Mouse (Mus musculus): Measurements from ENCODE around the gene Acad9. TPM values are rescaled to one million over a fixed set of nuclear protein-coding genes. Genes with fewer than 3 reads are reported as not detected.

The Acad9 gene
- 42.4 and 48.5 TPM in 2 replicates for total RNA-seq (2021)
- long read RNA-seq, experiment 1, transcript Acad9-201 (18 exons, 3,930 nt) = major isoform, 61 of 71 reads
- long read RNA-seq, experiment 1, partial matches to known transcripts = 0 of 71 reads
- long read RNA-seq, experiment 1, other reads (novel, unspliced or antisense) = 10 of 71 reads
- long read RNA-seq, experiment 2, transcript Acad9-201 (18 exons, 3,930 nt) = major isoform, 39 of 56 reads
- long read RNA-seq, experiment 2, partial matches to known transcripts = 4 of 56 reads
- long read RNA-seq, experiment 2, other reads (novel, unspliced or antisense) = 12 of 56 reads

GRCm38 (mm10) chr3:36065843-36066651 is at the start of gene Acad9:
Gene Acad9, plus strand, starts transcription at chr3:36065979.
- DNase-seq = peak; percentile 98

DNA sequence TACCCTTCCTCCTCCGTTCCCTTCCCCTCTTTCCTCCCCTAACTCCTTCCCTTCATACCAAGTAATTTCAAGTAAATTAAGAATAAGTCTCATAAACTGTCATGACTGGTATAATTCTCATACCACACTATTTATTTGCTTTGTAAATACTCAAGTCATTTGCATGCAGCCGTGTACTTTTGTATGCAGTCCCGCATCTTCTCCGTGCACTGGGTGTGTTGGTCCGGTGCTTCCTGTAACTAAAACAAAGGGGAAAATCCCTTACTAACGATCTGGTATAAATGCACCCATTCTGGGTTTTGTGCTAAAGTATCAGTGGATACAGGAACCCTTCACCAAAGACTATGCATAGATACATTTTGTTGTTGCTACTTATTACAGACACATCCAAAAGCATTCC is 40.0 kb upstream of the Acad9 start:
- DNase-seq = no peak

GRCm38 (mm10) chr3:36029993-36030392 is 35.8 kb upstream of the Acad9 start:
- no peak for DNase-seq

DNA sequence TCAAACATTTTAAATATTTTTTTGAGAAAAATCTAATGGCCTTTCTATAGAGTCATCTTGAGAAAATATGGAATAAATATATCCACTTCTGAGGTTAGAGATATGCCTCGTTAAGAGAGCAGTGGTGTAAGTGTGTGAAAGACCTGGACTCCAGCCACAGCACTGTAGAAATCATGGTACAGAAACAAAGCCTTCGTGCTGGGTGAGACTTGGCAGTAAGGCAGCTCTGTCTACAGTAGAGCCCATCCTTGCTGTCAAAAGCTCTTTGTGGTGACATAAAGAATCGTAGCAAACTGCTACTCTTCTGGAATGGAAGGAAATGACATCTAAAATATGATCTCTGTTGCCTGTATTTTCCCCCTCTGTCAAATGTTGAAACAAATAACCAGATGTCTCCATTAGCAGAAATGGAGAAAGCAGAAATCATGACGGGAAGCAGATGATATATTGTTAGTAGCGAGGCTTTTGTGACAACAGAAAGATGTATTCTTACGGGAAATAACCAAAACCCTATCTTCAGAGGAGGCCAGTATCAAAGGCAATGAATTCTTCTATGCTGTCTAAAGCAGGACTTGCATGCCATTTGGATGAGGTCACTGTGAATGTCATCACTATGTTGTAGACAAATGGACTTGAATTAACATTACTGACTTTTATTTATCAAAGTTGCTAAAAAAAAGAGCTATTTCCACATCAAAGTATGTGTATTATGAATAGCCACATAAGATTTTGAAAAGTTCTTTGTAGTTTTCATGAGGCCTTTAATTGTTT is 33.9 kb upstream of the Acad9 start:
- DNase-seq = no peak

GRCm38 (mm10) chr3:36044520-36044919 is 21.3 kb upstream of the Acad9 start:
- DNase-seq = no peak

GRCm38 (mm10) chr3:36045086-36045485 is 20.7 kb upstream of the Acad9 start:
- DNase-seq = no peak

GRCm38 (mm10) chr3:36049106-36049505 is 16.7 kb upstream of the Acad9 start:
- DNase-seq = no peak

- DNase-seq = no peak
These were observed 12.3 kb upstream of the Acad9 start, which contains the start of gene Ccdc144b for GRCm38 (mm10) chr3:36053447-36053846. Gene Ccdc144b, minus strand, starts transcription at chr3:36053547.

DNA sequence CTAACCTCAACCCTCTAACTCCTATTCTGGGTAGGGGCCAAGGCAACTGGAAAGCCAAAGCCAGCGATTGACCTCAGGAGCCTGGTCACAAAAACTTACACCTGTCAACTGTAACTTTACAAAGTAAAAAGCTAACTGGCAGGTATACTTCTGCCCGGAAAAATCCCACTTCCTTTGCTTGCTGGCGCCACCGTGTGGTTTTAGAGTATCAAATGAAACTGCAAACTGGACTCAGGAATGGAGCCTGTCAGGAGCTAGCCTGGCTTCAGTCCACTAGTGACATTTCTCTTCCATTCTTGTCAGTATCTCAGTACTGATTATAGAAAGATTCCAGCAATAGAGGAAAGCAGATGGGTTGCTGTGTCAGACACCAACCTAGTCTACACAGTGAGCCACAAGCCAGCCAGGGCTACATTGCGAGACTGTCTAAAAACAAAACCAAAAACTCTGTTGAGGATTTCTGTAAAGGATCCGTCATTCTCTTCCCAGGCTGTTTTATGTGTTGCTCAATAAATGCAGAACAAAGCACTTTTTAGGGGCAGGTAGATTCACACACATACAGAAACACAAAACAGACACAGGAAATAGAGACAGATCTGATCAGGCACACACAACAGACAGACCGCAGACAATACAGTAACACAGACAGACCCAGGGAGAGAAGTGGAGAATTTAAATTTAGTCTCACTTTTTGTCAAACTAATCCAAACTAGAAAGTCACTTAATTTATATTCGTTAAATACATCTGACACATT is 5.5 kb upstream of the Acad9 start:
- peak; percentile 79 for DNase-seq

DNA sequence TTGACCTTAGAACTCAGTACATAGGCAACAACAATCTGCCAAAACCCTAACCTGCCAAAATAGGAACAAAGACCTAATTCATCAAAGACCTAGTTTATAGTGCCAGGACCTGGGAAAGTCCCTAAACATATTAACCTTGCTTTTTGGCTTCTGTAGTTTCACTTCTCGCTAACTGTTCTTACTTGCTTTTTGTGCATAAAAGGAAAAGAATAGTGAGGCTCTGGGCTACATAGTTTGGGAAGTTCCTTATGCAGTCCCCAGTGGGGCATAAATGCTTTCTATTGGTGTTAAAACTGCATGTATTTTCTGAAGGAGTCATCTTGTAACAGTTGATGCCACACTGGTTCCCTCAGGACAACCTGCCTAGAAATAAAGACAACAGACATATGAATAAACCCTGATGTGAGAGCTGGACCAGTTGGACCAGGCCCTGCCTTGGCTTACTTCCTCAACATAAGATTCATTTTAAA is 1.2 kb upstream of the Acad9 start:
- DNase-seq = no peak

DNA sequence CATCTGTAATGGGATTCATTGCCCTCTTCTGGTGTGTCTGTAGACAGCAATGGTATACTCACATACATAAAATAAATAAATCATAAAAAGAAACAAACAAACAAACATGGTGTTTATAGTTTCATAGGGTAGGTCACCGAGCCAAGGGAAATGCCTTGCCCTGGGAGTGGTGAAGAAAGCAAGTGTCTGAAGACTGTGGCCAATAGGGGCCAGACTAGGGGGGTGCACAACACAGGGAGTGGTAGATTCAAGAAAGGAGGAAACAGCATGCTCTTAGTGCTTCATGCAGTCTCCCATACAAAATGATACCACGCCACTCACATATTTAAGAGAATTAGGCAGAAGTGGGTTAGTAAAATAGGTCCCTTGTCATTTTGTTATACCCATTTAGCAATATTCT is 613 bp upstream of the Acad9 start:
- DNase-seq = no peak

DNA sequence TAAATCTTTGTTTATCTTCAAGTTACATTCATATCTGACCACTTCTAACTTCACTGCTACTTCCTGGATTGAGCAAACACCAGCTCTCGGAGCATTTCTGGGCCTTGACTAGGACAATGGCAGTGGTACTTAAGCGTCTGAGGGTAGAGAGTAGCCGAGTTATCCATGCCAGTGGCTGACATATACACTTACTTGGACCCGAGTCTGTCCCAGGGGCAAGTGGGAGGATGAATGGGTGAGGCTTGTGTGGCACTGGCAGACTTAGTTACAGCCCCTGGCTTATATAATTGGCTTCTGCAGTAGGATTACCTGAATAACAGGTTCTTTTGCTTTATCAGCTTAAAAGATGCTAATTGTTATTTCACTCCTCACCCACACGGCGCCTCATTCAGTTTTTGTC is 2.0 kb downstream of the Acad9 start:
- no peak for DNase-seq

- no peak for DNase-seq
These were observed 4.7 kb downstream of the Acad9 start for GRCm38 (mm10) chr3:36070436-36070835.

GRCm38 (mm10) chr3:36071047-36071446 is 5.3 kb downstream of the Acad9 start:
- no peak for DNase-seq

GRCm38 (mm10) chr3:36074231-36074630 is 8.5 kb downstream of the Acad9 start:
- no peak for DNase-seq

DNA sequence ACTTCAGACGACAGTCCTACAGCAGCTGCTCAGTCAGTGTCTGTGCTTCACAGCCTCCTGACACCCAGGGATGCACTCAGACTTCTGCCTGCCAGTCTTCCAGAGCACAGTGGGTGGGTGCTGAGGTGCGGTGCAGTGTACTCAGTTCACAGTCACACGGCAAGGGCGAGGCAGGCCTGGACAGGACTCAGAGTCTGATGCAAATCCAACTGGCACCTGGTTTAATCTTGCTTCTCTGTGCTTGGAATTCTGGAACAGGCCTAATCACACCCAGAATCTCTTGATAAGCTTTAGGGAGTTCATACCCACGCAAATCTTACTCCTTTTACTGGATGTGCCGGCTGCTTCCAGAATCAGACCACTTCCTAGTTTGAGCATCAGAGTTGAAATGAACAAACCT is 9.7 kb downstream of the Acad9 start:
- DNase-seq = no peak

DNA sequence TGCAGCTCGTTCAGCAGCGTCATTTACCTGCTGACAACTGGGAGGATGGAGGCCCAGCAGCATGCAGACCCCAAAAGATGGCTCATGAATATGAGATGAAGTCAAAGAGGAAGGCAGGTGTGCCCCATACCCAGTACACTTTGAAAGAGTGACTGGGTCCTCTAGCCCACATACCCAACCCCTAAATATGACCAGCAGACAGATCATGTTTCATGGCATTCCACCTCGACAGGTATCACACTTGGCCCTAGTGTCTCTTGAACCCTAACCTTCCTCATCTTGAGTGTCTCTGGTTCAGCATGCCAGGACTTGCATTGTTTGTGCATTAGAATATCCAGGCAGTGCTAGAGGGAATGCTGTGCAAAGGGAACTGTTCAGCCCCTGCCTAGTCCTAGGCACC is 11.6 kb downstream of the Acad9 start:
- no peak for DNase-seq

GRCm38 (mm10) chr3:36079886-36080285 is 14.1 kb downstream of the Acad9 start:
- no peak for DNase-seq

DNA sequence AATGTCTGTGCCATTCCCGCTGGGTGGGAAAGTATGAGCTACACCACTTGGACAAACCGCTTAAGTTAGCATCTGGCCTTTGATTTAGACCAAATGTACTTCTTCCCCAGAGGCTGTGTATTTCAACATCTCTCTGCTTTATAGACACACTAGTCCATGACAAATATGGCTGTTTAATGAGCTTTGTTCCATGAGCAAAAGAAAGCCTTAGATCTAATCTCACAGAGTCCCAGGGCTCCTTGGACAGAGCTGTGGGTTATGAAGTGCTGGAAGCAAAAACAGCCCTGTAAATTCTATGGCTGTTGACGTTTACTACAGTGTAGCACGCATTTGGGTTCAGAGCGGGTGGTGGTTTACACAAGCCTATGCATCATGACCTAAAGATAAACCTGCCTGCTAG is 15.0 kb downstream of the Acad9 start:
- DNase-seq = no peak

- no peak for DNase-seq
These were observed 17.1 kb downstream of the Acad9 start for GRCm38 (mm10) chr3:36082843-36083242.

DNA sequence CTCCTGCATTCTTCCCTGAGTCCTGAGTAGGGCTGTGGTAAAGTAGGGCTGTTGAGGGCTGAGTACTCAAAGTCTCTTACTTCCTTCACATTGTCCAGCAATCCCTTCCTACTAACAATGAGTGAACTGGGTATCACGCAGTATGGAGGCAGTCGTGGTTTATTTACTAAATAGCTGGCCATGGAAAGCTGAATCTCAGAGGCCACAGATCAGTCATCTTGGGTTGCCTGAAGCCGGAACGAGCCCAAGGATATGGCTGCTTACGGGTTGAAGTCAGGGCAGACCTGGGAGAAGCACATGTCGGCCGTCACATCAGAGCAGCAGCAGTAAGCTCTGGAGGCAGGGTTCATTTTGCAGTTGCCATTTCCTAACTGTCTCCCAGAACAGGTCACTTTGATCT is 17.6 kb downstream of the Acad9 start:
- DNase-seq = no peak

- DNase-seq = no peak
These were observed 19.6 kb downstream of the Acad9 start for GRCm38 (mm10) chr3:36085394-36085793.

Data from adrenal gland, postnatal 14 days (tissue).